In genomic region chr4:48540576-48541111, GRCm38 (mm10) we compare ENCODE assay signal across 8 mouse cellular contexts. TPM values are rescaled to one million over a fixed set of nuclear protein-coding genes. Genes with fewer than 3 reads are reported as not detected.
A peak's percentile ranks its signal among the peaks of the same experiment; 100 is the strongest.
DNase-seq lines count a peak whose midpoint lies in the region; ATAC-seq and TF ChIP-seq lines count a peak whose summit lies in the region.

No protein-coding gene starts in this region.

- DNase-seq in layer of hippocampus, adult 2 months (ENCODE audit: low spot score in 2 of 2) = peak in 1 of 2 experiments; percentile 25
- no peak for DNase-seq in layer of hippocampus, adult 9-10 months (ENCODE audit: low spot score)
- DNase-seq in ZHBTc4 (ENCODE audit: low read depth, low spot score) = peak; percentile 59
- peak; percentile 59 for DNase-seq in embryonic facial prominence, embryonic 11.5 days (ENCODE audit: low spot score)
- DNase-seq in limb, embryonic 10.5 days (ENCODE audit: low spot score) = peak; percentile 74
- DNase-seq in thymus, postnatal 25 days = peak; percentile 5

- no peaks in the 10 kb centered on the region; the same call in none of the 2 replicates for H3K4me1 ChIP-seq in embryonic facial prominence, embryonic 11.5 days (ENCODE audit: control insufficient read depth, insufficient read depth, low read length)
- H3K4me1 ChIP-seq in heart, embryonic 15.5 days (replicated peaks) = peaks cover 45% of the 10 kb centered on the region
- H3K4me1 ChIP-seq in limb, embryonic 10.5 days = peaks cover 40% of the 10 kb centered on the region
- peaks cover 29% of the 10 kb centered on the region for H3K4me1 ChIP-seq in midbrain, embryonic 16.5 days (ENCODE audit: control insufficient read depth, insufficient read depth, low read length)

- H3K4me2 ChIP-seq in embryonic facial prominence, embryonic 11.5 days (ENCODE audit: low read depth, low read length) = peak overlapping the region; percentile 79
- peak overlapping the region; percentile 88 for H3K4me2 ChIP-seq in heart, embryonic 15.5 days
- peak overlapping the region; percentile 72 for H3K4me2 ChIP-seq in midbrain, embryonic 16.5 days (ENCODE audit: low read length)

- H3K4me3 ChIP-seq in layer of hippocampus, adult 2 months = peak overlapping the region; percentile 71
- H3K4me3 ChIP-seq in embryonic facial prominence, embryonic 11.5 days (ENCODE audit: low read depth, low read length) = peak overlapping the region; percentile 87
- H3K4me3 ChIP-seq in heart, embryonic 15.5 days = peak overlapping the region; percentile 83
- peak overlapping the region; percentile 87 for H3K4me3 ChIP-seq in limb, embryonic 10.5 days
- H3K4me3 ChIP-seq in midbrain, embryonic 16.5 days (ENCODE audit: low read depth, low read length) = peak overlapping the region; percentile 78

- H3K27ac ChIP-seq in layer of hippocampus, adult 2 months = peak overlapping the region; percentile 95
- H3K27ac ChIP-seq in embryonic facial prominence, embryonic 11.5 days (replicated peaks; ENCODE audit: low read depth, low read length) = peak overlapping the region; percentile 90
- H3K27ac ChIP-seq in heart, embryonic 15.5 days = peak overlapping the region; percentile 95
- H3K27ac ChIP-seq in limb, embryonic 10.5 days = peak overlapping the region; percentile 99
- H3K27ac ChIP-seq in midbrain, embryonic 16.5 days (ENCODE audit: low read length) = peak overlapping the region; percentile 90

- H3K9me3 ChIP-seq in embryonic facial prominence, embryonic 11.5 days (replicated peaks; ENCODE audit: control insufficient read depth, low read length) = no peaks in the 10 kb centered on the region
- no peaks in the 10 kb centered on the region for H3K9me3 ChIP-seq in heart, embryonic 15.5 days (replicated peaks)
- H3K9me3 ChIP-seq in limb, embryonic 10.5 days (replicated peaks) = no peaks in the 10 kb centered on the region
- no peaks in the 10 kb centered on the region for H3K9me3 ChIP-seq in midbrain, embryonic 16.5 days (replicated peaks; ENCODE audit: control insufficient read depth, low read length, poor library complexity, severe bottlenecking)

- no peaks in the 10 kb centered on the region for H3K27me3 ChIP-seq in embryonic facial prominence, embryonic 11.5 days (ENCODE audit: control insufficient read depth, insufficient read depth, low read length)
- no peaks in the 10 kb centered on the region for H3K27me3 ChIP-seq in heart, embryonic 15.5 days
- H3K27me3 ChIP-seq in limb, embryonic 10.5 days (ENCODE audit: low read depth, poor library complexity, severe bottlenecking) = peaks cover 36% of the 10 kb centered on the region; the same call in 1 of the 2 replicates
- H3K27me3 ChIP-seq in midbrain, embryonic 16.5 days (ENCODE audit: control insufficient read depth, insufficient read depth, low read depth, low read length) = no peaks in the 10 kb centered on the region

- ATAC-seq in embryonic facial prominence, embryonic 11.5 days (replicated peaks; ENCODE audit: insufficient number of reproducible peaks, low FRiP score, low TSS enrichment, low read depth) = peak; percentile 58; the same call in 1 of the 2 replicates
- peak; percentile 54 for ATAC-seq in heart, embryonic 15.5 days (replicated peaks; ENCODE audit: insufficient number of reproducible peaks, insufficient read depth, low FRiP score, low read depth)
- peak; percentile 69 for ATAC-seq in midbrain, embryonic 16.5 days

- no peaks in the 10 kb centered on the region for H3K36me3 ChIP-seq in embryonic facial prominence, embryonic 11.5 days (replicated peaks; ENCODE audit: control insufficient read depth, insufficient read depth, low read depth, low read length)
- no peaks in the 10 kb centered on the region for H3K36me3 ChIP-seq in heart, embryonic 15.5 days
- H3K36me3 ChIP-seq in limb, embryonic 10.5 days = peaks cover 3% of the 10 kb centered on the region; the same call in 1 of the 2 replicates
- no peaks in the 10 kb centered on the region for H3K36me3 ChIP-seq in midbrain, embryonic 16.5 days (ENCODE audit: control insufficient read depth, insufficient read depth, low read length)

- peak overlapping the region; percentile 99 for H3K9ac ChIP-seq in embryonic facial prominence, embryonic 11.5 days (replicated peaks; ENCODE audit: low read length)
- H3K9ac ChIP-seq in heart, embryonic 15.5 days = peak overlapping the region; percentile 94
- H3K9ac ChIP-seq in midbrain, embryonic 16.5 days (ENCODE audit: low read depth, low read length) = peak overlapping the region; percentile 94

- WGBS in embryonic facial prominence, embryonic 11.5 days = under 1% methylated on average over 40 of the region's 50 CpGs
- 1% methylated on average over 34 of the region's 50 CpGs for WGBS in heart, embryonic 15.5 days
- 5% methylated on average over 50 of the region's 50 CpGs for WGBS in limb, embryonic 10.5 days
- whole genome bisulfite sequencing in midbrain, embryonic 16.5 days = under 1% methylated on average over 38 of the region's 50 CpGs

- no peak for TF ChIP-seq CTCF in layer of hippocampus, adult 2 months (conservative IDR thresholded peaks at IDR 0.05)

RNA-seq across cellular contexts. Expression of gene Msantd3, which starts 0.9 kb away (rescaled TPM):
- total RNA-seq in layer of hippocampus, adult 2 months (2021) = 10 to 100 TPM; 20.0 to 22.9 TPM
- polyA plus RNA-seq in embryonic facial prominence, embryonic 11.5 days (2014; fragmentation: Nextera tagmentation; extraction: Ambion mirVana) = 59.4 and 66.3 TPM in 2 replicates
- 23.8 and 26.8 TPM in 2 replicates for polyA plus RNA-seq in heart, embryonic 15.5 days (2015; fragmentation: Nextera tagmentation; extraction: Ambion mirVana)
- polyA plus RNA-seq in limb, embryonic 10.5 days (2016; fragmentation: Nextera tagmentation; extraction: Ambion mirVana) = 40.8 and 44.8 TPM in 2 replicates
- 23.6 and 29.8 TPM in 2 replicates for polyA plus RNA-seq in midbrain, embryonic 16.5 days (2015; fragmentation: Nextera tagmentation; extraction: Ambion mirVana)

RNA-seq across cellular contexts. Expression of gene Tmeff1, which starts 44.3 kb away (rescaled TPM):
- total RNA-seq in layer of hippocampus, adult 2 months (2021) = 100 to 1,000 TPM; 122 to 130 TPM
- polyA plus RNA-seq in embryonic facial prominence, embryonic 11.5 days (2014; fragmentation: Nextera tagmentation; extraction: Ambion mirVana) = 147 and 161 TPM in 2 replicates
- polyA plus RNA-seq in heart, embryonic 15.5 days (2015; fragmentation: Nextera tagmentation; extraction: Ambion mirVana) = 24.2 and 32.1 TPM in 2 replicates
- 96.5 and 109 TPM in 2 replicates for polyA plus RNA-seq in limb, embryonic 10.5 days (2016; fragmentation: Nextera tagmentation; extraction: Ambion mirVana)
- 228 and 263 TPM in 2 replicates for polyA plus RNA-seq in midbrain, embryonic 16.5 days (2015; fragmentation: Nextera tagmentation; extraction: Ambion mirVana)
